Mouse (Mus musculus) liver, embryonic 11.5 days (tissue): ENCODE data around the gene Slc7a11. TPM values are rescaled to one million over a fixed set of nuclear protein-coding genes. Genes with fewer than 3 reads are reported as not detected.

Experiments used
- ATAC-seq: fragments of 200-750 bp; cut with Nextera tagmentation; replicated peaks from 2 replicates; pipeline ENCODE4 v1.8.0; 2017; ENCODE audit warnings: moderate number of reproducible peaks, mild to moderate bottlenecking, moderate TSS enrichment, moderate library complexity; ENCODE audit not compliant: low FRiP score
- DNase-seq: peaks from one replicate; pipeline ENCODE4 v3.0.0-alpha.2; 2017; ENCODE audit warnings: low spot score
- H3K27ac ChIP-seq: fragments of 300-500 bp; sonication (generic); 2 replicates; pipeline ENCODE4 v1.5.1; 2014; ENCODE audit warnings: mild to moderate bottlenecking, low read depth, low read length, control low read depth
- H3K27me3 ChIP-seq: fragments of 300-500 bp; sonication (generic); replicated peaks from 2 replicates; pipeline ENCODE4 v1.6.1; 2014; ENCODE audit warnings: low read length, mixed read lengths; ENCODE audit not compliant: control insufficient read depth, insufficient read depth
- H3K36me3 ChIP-seq: fragments of 300-500 bp; sonication (generic); 2 replicates; pipeline ENCODE4 v1.6.1; 2014; ENCODE audit warnings: mild to moderate bottlenecking, low read length, moderate library complexity, mixed read lengths; ENCODE audit not compliant: control insufficient read depth, insufficient read depth
- H3K4me1 ChIP-seq: fragments of 300-500 bp; sonication (generic); replicated peaks from 2 replicates; pipeline ENCODE4 v1.6.1; 2014; ENCODE audit warnings: low read length, mixed read lengths; ENCODE audit not compliant: control insufficient read depth, insufficient read depth
- H3K4me2 ChIP-seq: fragments of 300-500 bp; sonication (generic); 2 replicates; pipeline ENCODE4 v1.6.1; 2014; ENCODE audit warnings: mild to moderate bottlenecking, control low read depth, moderate library complexity
- H3K4me3 ChIP-seq: fragments of 300-500 bp; sonication (generic); 2 replicates; pipeline ENCODE4 v1.5.1; 2014; ENCODE audit warnings: low read depth, low read length, control low read depth
- H3K9ac ChIP-seq: fragments of 300-500 bp; sonication (generic); 2 replicates; pipeline ENCODE4 v1.6.1; 2014; ENCODE audit warnings: low read depth, low read length, control low read depth
- H3K9me3 ChIP-seq: fragments of 300-500 bp; sonication (generic); 2 replicates; pipeline ENCODE4 v1.6.1; 2016; ENCODE audit warnings: low read length, inconsistent platforms, mixed read lengths; ENCODE audit not compliant: control insufficient read depth
- WGBS: fragments of 180-500 bp; shearing (Covaris S2); extraction: QIAGEN DNeasy Blood & Tissue Kit; methylation state at CpG from one replicate; pipeline ENCODE4 v1.1.7; 2014; 5-methylcytosine and 5-hydroxymethylcytosine counted together
- polyA plus RNA-seq: library from polyadenylated mRNA; unstranded; fragments of >200 nt; fragmentation: Nextera tagmentation; extraction: Ambion mirVana; gene quantifications from 2 replicates; pipeline ENCODE4 v1.2.1, GENCODE M21; 2014

Gene Slc7a11
- polyA plus RNA-seq, 1 experiment from 2014 or later, result 0.64 TPM

DNA sequence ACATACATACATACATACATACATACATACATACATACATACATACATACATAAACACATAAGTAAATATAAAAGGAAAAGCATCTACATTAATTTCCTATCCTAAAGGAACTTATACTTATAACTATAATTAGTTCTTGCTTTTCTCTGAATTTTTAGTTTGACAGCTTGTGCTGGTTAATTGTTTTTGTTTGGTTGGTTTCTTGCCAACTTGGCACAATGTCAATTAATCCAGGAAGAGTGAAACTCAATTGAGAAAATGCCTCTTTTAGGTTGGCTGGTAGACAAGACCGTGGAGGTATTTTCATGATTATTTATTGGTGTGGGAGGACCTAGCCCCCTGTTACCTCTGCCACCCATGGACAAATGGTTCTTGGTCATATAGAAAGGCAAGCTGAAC is 327.1 kb downstream of the Slc7a11 start:
- Histone ChIP-seq H3K9ac (no peak overlapping the region), H3K27me3 (no peaks in the 10 kb centered on the region), H3K27ac (no peak overlapping the region), H3K36me3 (no peaks in the 10 kb centered on the region), H3K4me1 (no peaks in the 10 kb centered on the region), H3K4me3 (no peak overlapping the region), H3K9me3 (no peaks in the 10 kb centered on the region), H3K4me2 (no peak overlapping the region)
- ATAC-seq (no peak), DNase-seq (no peak)
- WGBS, result 75% methylated on average over 1 of the region's 1 CpGs

DNA sequence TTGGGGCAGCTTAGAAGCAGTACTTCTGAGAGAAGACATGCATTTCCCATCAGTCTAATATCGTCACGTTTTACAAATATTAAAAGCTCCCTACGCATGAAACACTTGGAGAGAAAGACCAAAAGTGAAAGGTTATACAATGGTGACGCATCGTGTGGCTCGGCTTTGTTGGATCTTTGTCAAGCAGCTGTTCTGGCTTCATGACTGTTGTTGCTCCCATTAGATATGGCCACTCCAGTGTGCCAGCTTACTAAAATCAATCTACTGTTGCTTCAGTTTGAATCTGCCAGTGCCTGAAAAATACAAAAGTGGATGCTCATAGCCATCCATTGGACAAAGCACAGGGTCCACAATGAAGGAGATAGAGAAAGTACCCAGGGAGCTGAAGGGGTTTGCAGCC is 337.9 kb downstream of the Slc7a11 start:
- ATAC-seq, result no peak
- H3K9me3 ChIP-seq, result no peaks in the 10 kb centered on the region
- H3K4me2 ChIP-seq, result no peak overlapping the region
- H3K36me3 ChIP-seq, result no peaks in the 10 kb centered on the region
- WGBS, result 93% methylated on average over 6 of the region's 6 CpGs
- H3K4me1 ChIP-seq, result no peaks in the 10 kb centered on the region
- no peak overlapping the region for H3K9ac ChIP-seq
- no peak overlapping the region for H3K27ac ChIP-seq
- H3K4me3 ChIP-seq, result no peak overlapping the region
- no peak for DNase-seq
- H3K27me3 ChIP-seq, result no peaks in the 10 kb centered on the region

DNA sequence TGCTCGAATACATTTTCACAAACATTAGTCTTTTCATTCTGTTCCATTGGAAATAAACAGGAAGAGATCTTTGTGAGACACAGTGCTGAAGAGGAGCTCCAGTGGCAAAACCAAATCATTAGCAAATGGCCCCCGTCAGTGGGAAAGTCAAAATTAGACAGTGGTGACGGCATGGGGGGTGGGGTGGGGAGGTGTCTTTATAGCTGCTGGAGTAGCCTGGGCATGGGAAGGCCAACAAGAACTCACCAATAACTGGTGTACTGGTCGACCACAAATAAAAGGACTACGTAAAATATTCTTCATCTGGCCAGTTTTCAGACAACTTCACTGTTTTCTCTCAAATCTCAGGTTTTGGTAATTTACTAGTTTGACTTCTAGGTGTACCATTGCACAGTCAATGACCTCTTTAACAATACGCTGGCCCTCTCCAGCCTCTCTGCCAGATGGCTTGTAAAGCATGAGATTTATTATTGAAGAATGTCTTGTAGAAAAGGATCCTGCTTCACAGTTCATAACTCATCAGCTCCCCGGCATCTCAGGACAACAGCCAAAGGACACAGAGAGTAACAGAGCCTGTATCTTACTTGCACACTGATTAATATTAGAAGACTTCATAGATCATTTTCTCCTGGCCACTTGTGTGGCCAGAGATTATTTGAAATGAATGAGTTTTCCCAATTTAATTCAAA is 348.9 kb downstream of the Slc7a11 start:
- no peak for DNase-seq
- ATAC-seq, result no peak
- no peaks in the 10 kb centered on the region for H3K27me3 ChIP-seq
- no peaks in the 10 kb centered on the region for H3K36me3 ChIP-seq
- no peaks in the 10 kb centered on the region for H3K4me1 ChIP-seq
- H3K9ac ChIP-seq, result no peak overlapping the region
- H3K27ac ChIP-seq, result no peak overlapping the region
- WGBS, result 67% methylated on average over 7 of the region's 7 CpGs
- no peak overlapping the region for H3K4me3 ChIP-seq
- no peaks in the 10 kb centered on the region for H3K9me3 ChIP-seq
- H3K4me2 ChIP-seq, result no peak overlapping the region

DNA sequence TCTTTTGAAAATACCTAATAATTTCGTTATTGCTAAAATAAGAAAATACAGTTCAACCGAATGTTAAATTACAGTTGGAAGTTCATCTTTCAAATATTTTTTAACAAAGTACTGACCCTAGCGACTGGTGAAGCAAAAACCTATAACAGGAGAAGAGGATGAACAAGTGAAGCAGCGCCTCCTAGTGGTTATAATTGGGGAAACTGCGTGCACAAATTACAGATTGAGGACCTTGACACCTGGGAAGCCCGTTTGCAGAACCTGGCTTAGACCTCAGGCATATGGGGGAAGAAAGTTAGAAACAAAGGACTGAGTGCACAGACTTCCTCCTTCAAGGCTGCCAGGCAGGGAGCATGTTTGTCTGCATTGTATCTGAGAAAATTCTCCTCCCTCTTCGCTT is 366.4 kb downstream of the Slc7a11 start:
- H3K36me3 ChIP-seq, result no peaks in the 10 kb centered on the region
- H3K27ac ChIP-seq, result no peak overlapping the region
- H3K9ac ChIP-seq, result no peak overlapping the region
- no peaks in the 10 kb centered on the region for H3K4me1 ChIP-seq
- ATAC-seq (no peak), DNase-seq (peak; percentile 43)
- no peaks in the 10 kb centered on the region for H3K9me3 ChIP-seq
- no peak overlapping the region for H3K4me2 ChIP-seq
- 17% methylated on average over 7 of the region's 7 CpGs for WGBS
- no peak overlapping the region for H3K4me3 ChIP-seq
- H3K27me3 ChIP-seq, result no peaks in the 10 kb centered on the region

DNA sequence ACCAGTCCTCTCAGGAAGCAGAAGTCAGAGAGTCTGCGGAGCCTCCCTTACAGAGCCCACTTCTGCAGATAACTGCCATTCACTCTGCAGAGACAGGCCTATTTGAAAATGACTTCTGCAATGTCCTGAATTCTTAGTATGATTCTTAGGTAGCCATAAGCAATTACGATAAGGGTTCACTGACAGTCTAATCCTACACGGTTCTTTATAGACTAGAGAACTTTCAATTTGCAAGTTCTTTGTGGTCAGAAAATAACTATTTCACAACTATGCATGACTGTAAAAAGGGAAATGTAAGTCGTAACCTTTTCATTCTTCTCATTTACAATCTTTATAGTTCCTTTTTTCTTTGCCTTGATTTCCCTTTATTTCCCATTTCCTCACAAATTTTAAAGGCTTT is 380.0 kb downstream of the Slc7a11 start:
- Histone ChIP-seq H3K27ac (no peak overlapping the region), H3K9ac (no peak overlapping the region), H3K4me2 (no peak overlapping the region), H3K4me3 (no peak overlapping the region), H3K4me1 (no peaks in the 10 kb centered on the region), H3K27me3 (no peaks in the 10 kb centered on the region), H3K9me3 (no peaks in the 10 kb centered on the region), H3K36me3 (no peaks in the 10 kb centered on the region)
- ATAC-seq (no peak), DNase-seq (no peak)
- 82% methylated on average over 4 of the region's 4 CpGs for WGBS

DNA sequence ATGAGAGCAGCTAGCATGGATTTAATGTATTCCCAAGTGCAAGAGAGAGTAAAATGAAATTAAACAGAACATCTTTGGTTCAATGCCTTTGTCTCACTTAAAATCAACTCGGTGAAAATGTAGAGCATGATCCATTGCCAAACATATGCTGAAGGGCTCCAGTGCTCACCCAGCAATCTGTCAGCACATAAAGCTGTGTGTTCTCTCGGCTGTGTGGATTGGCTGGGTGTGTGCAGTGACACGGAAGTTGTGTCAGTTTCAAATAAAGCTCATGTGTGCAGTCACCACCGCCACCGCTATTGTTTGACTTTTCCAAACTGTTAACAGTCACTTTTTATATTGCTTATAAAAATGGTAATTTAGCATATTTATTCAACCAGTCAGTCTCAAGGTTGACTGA is 398.7 kb downstream of the Slc7a11 start:
- 77% methylated on average over 5 of the region's 5 CpGs for WGBS

DNA sequence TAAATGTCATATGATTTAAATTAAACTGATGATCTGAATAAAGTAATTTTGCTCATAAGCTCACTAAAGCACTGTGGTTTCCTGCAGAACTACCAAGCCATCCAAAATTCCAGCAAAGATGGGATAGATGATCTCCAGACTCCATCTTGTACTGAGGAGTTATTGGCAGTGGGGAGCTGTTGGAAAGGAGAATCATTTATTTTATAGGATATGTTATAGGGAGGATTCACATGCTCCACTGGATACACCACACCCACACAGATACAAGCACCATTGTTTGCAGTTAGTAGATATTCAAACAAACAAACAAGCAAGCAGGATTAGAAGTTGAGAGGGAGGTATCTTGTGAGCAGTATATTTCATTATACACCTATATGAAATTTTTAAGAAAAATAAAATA is 399.3 kb downstream of the Slc7a11 start:
- Histone ChIP-seq H3K4me2 (no peak overlapping the region), H3K27ac (no peak overlapping the region), H3K4me1 (no peaks in the 10 kb centered on the region), H3K4me3 (no peak overlapping the region), H3K9ac (no peak overlapping the region), H3K27me3 (no peaks in the 10 kb centered on the region), H3K9me3 (no peaks in the 10 kb centered on the region), H3K36me3 (no peaks in the 10 kb centered on the region)
- no peak for ATAC-seq
- DNase-seq, result no peak

More for the DNA sequence above, 398.7 kb downstream of the Slc7a11 start:
- ATAC-seq, result no peak
- no peak overlapping the region for H3K27ac ChIP-seq
- DNase-seq, result no peak
- H3K9me3 ChIP-seq, result no peaks in the 10 kb centered on the region
- H3K27me3 ChIP-seq, result no peaks in the 10 kb centered on the region
- H3K4me3 ChIP-seq, result no peak overlapping the region
- no peak overlapping the region for H3K4me2 ChIP-seq
- H3K36me3 ChIP-seq, result no peaks in the 10 kb centered on the region
- no peak overlapping the region for H3K9ac ChIP-seq
- H3K4me1 ChIP-seq, result no peaks in the 10 kb centered on the region

DNA sequence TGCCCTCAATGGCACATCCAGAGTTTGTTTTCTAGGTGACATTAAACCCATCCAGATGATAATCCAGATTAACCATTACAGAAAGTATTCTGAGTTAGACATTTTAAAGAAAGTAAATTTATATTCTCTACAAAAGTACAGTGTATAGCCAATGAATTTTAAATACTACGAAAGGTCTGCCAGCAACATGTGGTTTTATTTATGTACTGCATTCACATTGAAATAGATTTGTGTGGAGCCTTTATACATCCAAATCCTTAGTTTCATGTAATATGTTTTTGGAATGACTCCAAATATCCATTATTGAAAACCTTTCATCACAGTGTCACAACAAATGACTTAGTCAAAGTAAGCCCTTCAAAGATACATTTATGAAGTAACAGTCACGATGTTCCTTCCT is 402.3 kb downstream of the Slc7a11 start:
- WGBS, result 82% methylated on average over 2 of the region's 2 CpGs
- H3K4me1 ChIP-seq, result no peaks in the 10 kb centered on the region
- H3K4me3 ChIP-seq, result no peak overlapping the region
- H3K27me3 ChIP-seq, result no peaks in the 10 kb centered on the region
- H3K4me2 ChIP-seq, result no peak overlapping the region
- ATAC-seq, result no peak
- H3K36me3 ChIP-seq, result no peaks in the 10 kb centered on the region
- no peaks in the 10 kb centered on the region for H3K9me3 ChIP-seq
- no peak for DNase-seq
- H3K27ac ChIP-seq, result no peak overlapping the region
- H3K9ac ChIP-seq, result no peak overlapping the region

DNA sequence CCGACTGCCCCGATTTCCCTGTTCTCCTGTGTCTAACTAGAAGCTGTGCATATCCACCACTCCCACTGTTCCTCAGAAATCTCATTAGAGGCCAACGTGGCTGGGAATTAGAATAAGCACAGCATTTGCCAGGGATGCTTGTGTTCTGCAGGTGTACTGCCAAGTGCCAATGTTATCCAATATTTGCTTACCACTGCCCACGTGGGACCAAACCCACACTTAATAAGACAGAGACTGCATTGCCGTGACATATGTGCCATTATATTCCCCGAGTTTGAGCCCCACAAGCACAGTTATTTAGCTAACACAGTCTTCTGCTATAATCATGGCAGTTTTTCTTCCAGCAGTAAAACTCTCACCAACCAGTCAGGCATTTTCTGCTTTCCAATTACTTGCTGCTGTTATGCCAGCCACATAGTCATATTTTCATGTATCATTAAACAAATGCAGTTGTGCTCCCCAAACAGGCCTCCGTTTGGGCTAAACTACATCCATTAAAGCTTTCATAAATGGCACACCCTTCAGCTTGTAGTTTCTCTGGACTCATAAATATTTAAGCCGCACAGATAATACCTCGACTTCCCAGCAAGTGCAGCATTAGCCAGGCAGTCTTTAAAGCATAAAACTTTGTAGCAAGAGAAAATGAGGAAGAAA is 407.4 kb downstream of the Slc7a11 start:
- 80% methylated on average over 9 of the region's 9 CpGs for WGBS
- H3K4me3 ChIP-seq, result no peak overlapping the region
- H3K36me3 ChIP-seq, result no peaks in the 10 kb centered on the region
- no peaks in the 10 kb centered on the region for H3K4me1 ChIP-seq
- H3K27me3 ChIP-seq, result no peaks in the 10 kb centered on the region
- no peak for DNase-seq
- no peak for ATAC-seq
- H3K27ac ChIP-seq, result no peak overlapping the region
- H3K4me2 ChIP-seq, result no peak overlapping the region
- H3K9ac ChIP-seq, result no peak overlapping the region
- H3K9me3 ChIP-seq, result no peaks in the 10 kb centered on the region
